Mouse (Mus musculus) right cerebral cortex, adult 2 months (tissue): ENCODE results near the gene Sepsecs.
A peak's percentile ranks its signal among the peaks of the same experiment; 100 is the strongest.
"Not testable (repeated sequence)": the region's sequence is repeated elsewhere in the genome, so short reads cannot be mapped to it uniquely, and the experiment has no call there.

ENCODE experiments used
- DNase-seq, 2 experiments: peaks; one replicate each; pipeline ENCODE4 v3.0.0; 2021 to 2022; ENCODE audit warnings: low spot score in 2 of 2

Sepsecs gene

DNA sequence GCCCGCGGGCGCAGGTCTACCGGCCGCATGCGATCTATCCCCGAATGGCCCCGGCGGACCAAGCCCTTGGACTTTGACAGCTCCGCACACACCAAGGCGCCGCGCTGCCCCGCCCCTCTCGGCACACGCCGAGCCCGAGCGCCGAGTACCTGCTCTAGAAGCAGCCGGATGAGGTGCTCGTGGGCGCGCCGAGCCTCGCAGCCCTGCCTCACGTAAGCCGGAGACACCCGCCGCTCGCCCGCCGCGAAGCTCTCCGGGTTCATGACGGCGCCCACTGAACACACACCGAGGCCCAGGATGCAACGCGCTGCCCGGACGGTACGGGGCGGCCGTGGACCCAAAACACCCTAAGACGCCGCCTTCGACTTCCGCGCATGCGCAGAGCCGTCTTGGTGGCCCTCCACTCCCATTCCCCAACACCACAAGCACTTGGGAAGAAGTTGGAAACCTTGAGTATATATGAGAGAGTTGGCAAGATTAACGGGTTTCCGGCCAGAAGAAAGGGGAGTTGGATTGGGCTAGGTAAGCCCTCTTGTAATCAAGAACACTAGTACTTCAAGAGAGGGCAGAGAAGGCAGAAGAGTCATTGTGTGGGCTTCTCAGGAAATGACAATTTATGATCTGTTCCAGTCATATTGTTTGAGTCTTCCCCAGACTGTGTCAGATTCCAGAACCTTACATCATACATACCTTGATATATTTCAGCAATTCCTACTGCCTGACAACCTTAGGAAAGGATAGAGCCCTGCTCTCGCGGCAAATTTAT, at the start of gene Sepsecs:
Gene Sepsecs (minus strand): TSS at position 283 of the 766 bp plus-strand sequence.
- peak; percentile 93 to 97 for DNase-seq

DNA sequence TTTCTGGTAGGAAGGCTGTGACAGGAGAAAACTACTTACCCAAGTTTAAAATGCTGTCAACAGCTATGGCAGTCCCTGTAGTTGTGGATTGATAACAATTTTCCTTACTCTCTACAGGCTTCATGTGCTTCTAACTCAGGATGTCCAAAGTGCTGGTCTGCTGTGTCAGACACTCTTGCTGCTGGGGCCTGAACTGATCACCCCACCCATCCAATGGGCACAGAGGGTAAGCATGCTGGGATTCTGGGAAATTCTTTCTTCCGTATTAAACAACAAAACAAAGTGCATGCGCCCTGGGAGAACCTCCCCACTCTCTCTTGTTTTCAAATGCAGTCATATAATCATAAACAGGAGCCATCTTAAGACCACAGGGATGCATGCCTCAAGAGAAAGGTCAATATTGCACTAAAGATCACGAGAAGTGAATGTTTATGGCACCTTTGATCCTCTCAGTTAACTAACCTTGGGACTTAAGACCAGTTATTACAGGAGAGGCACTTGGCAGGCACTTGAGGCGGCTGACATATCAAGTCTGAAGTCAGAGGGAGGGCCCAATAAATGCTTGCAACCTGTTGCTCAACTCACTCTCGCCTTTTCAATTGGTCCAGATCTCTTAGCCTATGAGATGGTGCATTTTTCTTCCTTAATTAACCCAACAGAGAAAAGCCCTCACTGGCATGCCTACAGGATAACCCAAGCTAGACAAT, 47.4 kb upstream of the Sepsecs start:
- DNase-seq, result no peak

DNA sequence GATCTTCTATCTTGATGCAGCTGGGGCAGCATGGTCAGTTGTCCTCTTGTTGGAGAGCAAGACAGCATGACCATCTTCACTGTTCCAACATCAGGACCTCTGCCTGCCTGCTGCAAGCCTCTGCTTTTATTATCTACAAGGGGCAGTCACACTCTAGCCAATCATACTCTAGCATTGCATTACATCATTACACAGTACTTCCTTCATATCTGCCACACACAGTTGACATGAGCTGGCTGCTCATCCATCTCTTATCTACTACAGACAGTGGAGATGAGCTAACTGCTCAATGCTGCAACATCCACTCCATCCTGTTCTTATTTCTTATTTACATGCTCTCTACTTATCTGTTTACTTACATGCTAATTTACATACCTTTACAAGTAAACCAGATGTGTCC, 43.2 kb upstream of the Sepsecs start:
- DNase-seq, result no peak

DNA sequence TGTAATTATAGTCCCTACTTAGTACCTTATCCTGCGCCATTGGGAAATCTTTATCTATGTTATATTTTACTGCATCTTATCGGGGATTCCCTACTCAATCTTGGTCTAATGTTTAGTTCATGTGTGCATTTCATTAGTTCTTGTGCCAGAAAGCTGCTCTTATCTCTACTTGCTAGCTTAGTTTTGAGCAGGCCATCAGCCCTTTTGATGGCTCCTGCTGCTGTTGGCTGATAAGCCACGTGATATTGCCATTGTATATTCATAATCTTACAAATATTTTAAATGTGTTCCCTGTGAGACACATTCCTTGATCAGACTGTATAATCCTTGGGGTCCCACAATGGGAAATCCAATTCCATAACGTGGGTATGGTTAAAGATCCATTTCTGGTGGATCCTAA, 35.1 kb upstream of the Sepsecs start:
- DNase-seq, result no peak

DNA sequence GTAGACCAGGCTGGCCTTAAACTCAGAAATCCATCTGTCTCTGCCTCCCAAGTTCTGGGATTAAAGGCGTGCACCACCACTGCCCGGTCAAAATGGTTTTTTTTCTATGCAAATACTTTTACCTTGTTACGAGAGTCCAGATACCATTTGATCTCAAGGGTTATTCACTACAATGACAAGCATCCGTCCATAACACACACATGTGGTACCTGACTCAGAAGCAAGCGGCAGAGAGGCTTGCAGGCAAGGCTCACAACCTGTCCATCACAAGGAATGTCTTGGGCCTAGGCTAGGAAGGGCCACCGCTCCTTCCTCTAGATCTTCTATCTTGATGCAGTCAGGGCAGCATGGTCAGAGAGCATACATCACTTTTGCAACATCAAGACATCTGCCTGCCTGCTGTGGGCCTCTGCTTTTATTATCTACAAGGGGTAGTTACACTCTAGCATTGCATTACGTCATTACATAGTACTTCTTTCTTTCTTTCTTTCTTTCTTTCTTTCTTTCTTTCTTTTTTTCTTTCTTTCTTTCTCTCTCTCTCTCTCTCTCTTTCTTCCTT, 28.5 kb upstream of the Sepsecs start:
- not testable (repeated sequence) for DNase-seq

DNA sequence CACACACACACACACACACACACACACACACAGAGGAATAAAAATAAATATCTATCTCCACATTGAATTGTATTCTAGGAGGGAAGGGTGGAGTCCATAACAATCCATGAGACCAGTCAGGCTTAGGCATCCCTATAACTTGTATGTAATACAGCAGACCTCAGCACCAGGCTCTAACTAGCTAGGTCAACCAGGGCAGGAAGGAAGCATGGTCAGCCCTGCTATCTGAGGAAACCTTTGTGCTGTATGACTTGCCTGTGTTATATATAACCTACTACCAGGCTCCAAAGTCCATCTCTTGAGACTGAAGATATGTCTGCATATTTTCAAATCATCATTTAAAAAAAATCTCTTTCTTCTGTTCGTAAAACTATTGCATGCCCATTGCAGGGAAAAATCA, 27.8 kb upstream of the Sepsecs start:
- no peak for DNase-seq

DNA sequence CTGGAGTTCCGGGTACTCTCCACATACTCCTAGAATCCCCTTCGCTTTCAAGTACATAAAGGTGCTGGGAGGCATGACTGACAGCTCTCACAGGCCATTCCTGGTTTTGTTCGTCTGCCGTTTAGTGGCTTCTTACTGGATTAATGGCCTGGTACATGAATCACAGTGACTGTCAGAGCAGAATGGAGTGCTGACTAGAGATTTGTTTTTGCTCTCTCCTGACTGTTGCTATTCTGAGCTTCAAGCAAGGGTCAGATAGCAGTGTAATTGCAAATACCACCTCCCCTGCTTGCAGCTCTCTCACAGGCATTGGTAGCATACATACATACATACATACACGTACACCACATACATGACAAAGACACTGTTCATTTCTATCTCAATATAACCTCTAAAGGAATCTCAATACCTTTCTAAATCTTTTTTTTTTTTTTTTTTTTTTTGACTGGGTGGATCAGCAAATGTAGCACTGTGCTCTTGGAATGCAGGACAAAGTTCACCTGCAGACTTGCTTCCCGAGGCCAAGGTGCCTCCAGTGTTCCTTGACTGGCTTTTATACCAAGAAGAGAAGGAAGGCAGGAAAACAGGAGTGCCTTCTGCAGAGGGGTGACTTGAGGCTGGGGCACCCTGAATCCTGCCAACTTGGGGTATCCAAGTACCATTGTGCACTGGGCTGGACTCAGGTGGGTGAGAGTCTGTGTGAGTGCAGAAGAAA, 18.4 kb upstream of the Sepsecs start:
- DNase-seq, result no peak

DNA sequence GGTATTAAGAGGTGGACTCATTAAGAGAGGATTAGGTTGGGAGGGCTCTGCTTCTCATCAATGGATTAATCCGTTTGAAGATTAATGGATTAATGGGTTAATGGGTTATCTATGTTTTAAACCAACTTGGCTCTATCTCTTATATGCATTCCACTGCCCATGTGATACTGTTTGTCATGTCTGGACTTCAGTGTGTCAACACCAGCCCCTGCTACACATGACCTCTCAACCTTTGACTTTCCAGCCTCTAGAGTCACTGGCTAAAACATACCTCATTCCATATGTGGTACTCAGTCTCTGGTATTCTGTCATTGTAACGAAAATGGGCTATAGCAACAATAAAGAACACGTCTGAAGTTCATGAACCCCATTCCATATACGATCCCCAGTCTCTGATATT, 11.6 kb upstream of the Sepsecs start:
- no peak for DNase-seq

DNA sequence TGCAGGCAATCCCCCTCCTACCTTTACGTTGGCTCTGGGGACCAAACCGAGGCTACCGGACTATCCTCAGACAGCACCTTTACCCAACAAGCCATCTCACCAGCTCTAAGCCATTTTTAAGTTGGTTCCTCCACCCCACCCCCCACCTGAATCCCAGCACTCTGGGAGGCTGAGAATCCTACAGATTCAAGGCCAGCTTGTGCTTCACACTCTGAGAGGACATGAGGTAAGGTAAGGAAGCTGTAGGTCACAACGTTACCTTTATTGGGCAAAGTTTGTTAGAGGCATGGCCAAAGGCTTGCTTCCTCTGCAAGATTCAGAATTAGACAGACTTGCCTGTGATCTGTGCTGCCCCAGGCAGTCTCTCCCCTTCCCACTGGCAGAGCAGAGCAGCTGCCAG, 10.7 kb upstream of the Sepsecs start:
- no peak for DNase-seq

DNA sequence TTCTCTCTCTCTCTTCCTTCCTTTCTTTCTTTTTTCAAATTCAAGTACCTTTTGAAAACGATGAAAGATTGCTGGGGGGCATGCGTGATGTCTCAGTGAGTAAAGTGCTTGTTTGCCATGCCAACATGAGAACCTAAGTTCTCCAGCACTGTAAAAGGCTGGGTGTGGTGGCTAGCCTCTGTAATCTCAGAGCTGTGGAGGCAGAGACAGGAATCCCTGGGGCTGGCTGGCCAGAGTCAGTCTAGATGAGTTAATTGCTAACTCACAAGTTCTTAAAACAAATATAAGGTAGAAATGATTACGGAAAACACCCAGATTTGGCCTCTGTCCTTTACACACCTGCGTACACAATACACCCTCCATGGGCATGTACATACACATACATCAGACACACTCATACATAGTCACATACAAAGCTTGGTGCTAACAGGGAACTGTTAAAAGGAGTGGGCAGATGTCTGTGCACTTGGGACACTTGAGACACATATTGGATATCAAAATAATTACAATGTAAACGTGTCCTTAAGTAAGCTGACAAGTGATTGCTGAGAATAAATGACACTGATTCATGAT, 9.1 kb upstream of the Sepsecs start:
- no peak for DNase-seq

DNA sequence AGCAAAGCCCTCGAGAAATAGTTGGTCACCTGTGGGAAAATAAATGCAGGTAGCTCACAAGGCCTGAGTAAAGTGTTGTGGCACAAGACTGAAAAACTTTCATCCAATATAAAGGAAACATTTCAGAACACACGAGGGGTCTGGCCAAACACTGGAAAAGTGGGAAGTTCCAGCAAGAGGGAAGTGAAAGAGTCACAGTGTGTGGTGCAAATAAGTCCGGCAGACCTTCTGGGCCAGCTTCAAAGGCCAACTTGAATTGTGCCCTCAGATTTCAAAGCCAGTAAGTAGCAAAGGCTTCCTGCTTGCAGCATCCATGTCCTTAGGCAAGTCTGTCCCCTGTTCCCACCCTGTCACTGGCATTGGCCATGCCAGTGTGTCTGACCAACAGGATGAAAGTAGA, 7.6 kb upstream of the Sepsecs start:
- DNase-seq, result no peak

DNA sequence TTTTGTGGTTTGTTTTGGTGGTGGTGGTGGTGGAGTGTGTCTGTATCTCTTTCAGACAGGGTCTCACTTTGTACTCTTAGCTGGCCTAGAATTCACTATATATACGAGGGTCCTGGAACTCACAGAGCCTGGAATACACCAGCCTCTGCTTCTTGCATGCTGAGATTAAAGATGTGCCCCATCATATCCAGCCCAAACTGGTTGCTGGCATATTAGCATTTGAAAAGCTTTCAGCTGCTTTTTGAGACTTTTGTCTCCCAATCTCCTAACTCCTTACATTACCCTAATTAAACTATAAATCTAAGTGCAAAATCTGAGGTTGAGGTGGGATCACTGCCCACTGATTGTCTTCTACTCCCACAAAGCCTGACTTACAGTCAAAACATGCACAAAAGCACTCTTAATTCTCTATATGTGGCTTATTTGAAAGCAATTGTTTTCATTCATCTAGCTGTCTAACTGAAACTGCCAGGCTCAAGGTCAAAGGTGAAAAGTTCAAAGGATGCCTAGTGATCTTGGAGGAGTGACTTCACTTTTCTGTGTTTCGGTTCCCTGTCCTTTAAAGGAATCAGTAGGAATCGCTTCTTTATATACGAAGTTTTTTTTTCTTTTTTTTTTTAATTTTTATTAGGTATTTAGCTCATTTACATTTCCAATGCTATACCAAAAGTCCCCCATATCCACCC, 5.0 kb upstream of the Sepsecs start:
- DNase-seq, result no peak

DNA sequence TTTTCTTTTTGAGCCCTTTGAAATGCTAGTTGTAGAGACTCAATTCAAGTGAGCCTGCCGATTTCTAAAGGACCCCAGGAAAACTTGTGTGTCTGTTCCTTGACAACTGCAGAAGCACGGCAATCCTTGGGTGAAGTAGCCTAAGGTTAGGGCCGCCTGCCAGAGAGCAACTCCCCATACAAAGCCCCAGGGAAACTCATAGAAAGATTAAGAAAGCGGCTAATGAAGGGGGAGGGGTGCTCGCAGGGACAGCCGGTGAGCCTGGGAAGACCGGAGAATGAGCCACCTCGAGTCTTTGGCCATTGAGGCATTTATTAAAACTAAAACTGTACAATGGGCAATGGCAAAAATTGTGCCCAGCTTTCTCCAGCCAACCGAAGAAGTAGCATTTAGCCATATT, 3.8 kb upstream of the Sepsecs start:
- DNase-seq, result no peak

DNA sequence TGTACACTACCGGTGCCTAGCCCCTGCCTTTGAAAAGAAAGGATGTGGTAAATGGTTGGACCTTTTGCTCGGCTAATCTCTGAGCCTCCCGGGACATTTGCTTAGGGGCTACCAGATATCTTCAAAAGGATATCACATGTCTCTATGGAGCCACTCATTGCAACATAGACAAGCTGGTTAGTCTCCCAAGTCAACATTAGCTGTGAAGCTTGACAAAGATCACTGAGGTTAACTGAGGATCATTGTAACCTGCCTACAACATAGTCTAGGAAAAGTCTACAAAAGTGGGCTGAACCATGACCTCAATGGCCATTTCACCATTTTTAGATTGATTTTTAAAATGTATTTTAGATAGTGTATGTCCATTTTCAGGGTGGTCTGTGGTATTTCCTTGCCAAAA, 1.2 kb upstream of the Sepsecs start:
- DNase-seq, result no peak

DNA sequence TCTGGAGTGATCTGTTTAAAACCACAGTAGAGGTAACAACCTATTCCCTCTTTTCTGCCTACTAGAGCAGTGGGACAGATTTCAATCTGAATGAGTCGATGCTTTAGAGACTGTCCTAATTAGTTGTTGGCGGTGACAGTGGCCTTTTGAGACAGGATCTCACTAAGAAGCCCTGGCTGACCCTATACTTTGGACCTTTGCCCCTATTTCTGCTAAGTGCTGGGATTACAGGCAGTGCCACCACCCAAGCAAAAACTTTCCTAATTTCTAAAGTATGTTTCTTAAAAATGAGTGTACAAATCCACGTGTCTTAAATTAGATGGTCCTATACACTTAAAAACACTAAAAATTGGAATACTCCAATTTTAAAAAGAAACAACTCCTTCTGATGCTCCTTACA, 2.7 kb downstream of the Sepsecs start:
- DNase-seq, result no peak

DNA sequence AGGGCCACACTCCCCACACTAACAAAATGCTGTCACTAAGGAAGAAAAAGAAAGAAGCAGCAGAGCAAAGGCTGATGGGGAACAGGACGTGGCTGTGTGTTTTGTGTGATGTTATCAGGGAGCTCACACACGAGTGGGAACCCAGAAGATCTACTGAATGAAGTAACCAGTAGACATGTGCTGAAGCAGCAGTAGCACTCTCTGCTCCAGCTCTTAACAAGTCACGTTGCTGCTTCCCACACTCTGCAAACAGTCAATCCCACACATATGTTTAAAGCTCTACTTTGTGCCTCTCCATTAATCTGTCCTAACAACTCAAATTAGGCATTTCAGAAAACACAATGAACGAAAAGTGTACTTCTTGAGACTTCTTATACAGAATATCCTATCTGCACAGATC, 11.6 kb downstream of the Sepsecs start:
- DNase-seq, result peak in 1 of 2 experiments; percentile 17

DNA sequence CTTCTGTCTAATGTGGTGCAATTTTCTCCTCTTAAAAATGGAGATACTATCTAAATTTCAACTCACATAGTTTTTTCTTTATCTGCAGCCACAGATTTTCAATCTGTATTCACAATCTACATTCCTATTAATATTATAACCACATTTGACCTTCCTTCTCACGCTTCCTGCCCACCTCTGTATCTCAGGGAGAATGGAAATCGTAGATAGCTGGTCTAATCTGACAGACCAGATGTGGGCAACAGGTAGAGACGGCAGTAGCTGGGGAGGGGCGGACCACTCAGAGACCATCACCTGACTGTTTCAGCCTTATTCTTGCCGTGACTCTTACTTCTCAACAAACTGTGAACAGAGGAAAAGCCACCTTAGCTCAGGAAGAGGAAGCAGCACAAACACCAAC, 12.2 kb downstream of the Sepsecs start:
- no peak for DNase-seq

DNA sequence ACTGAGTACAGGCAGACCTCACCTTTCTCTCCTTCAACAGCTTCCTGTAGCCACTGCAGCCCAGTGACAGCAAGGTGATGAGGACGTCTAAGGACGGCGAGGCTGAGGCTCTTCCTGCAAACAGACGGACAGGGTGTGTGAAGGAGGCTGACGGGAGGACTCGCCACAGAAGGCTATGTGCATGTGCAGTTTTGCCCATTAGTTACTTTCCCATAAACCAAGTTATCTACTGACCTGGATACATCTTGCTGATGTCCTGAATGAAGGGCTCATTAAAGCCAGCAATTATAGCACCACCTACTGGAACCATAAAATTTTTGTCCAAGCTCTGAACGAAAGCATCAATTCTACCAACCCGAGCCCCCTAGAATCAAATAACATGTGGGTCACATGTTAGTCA, 13.5 kb downstream of the Sepsecs start:
- DNase-seq, result no peak

DNA sequence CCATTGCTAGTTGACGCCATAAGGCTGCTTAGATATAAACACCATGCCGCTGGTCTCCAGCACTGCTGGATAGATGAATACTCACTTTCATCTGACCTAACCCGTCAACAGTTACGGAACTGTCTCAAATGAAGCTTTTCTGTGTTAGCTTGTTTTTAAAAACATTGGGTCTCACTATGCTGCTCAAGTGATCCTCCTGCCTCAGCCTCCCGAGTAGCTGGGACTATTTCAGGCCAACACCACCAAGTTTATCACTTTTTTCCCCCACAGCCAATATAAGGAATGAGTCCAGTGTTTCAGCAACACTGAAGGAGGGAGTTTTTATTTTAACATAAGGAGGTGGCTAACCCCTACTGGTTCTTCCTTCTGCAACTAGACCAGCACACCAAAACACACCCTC, 14.5 kb downstream of the Sepsecs start:
- no peak for DNase-seq

DNA sequence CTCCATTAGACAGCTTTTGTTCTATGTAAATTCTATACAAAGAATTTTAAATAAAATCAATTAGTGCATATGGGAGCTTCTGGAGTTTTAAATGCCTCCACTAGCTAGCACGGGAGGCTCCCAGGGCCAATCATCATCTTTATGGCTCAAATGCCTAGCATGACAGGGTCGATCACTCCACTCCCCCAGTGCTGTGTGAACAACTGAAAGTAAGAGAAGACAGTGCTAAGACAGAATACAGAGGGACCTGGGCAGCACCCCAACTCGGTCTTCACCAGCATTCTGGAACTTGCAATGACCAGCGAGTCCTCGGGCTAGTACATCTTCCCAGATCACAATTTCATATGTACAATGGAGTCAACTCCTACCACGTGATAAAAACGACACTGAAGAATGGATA, 16.9 kb downstream of the Sepsecs start:
- DNase-seq, result no peak

DNA sequence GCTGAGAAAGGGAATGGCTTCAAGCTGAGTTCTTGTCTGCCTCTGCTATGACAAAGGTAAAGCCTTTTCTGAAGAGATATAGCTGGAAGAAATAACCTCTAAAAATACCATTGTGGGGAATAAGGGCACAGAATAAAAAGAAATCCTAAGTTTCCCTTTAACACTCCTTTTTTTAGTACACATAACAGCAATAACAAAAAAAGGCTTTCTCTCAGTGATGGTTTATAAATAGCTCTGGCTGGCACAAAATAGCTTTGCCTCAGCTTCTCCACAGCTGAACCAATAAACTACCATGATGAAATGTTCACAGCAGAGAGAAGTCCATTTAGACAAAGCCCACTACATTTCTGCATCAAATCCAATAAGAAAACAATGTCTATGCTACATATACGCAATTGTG, 17.4 kb downstream of the Sepsecs start:
- DNase-seq, result no peak
